Mouse (Mus musculus): ENCODE data around the gene Atp6v1e1. TPM values are rescaled to one million over a fixed set of nuclear protein-coding genes. Genes with fewer than 3 reads are reported as not detected.
"Not testable (repeated sequence)": the region's sequence is repeated elsewhere in the genome, so short reads cannot be mapped to it uniquely, and the experiment has no call there.

Gene Atp6v1e1
- polyA plus RNA-seq (2016; fragmentation: Nextera tagmentation; extraction: Ambion mirVana) = 144 and 145 TPM in 2 replicates

GRCm38 (mm10) chr6:120822307-120822928 is at the start of gene Atp6v1e1:
TSS of gene Atp6v1e1 (minus strand) at chr6:120822793.
- Histone ChIP-seq H3K4me1 (replicated peaks) (peaks cover 17% of the 10 kb centered on the region), H3K9ac (peak within 1 kb of the TSS; percentile 82), H3K27ac (ENCODE audit: poor library complexity, severe bottlenecking) (peak within 1 kb of the TSS; percentile 91), H3K4me3 (peak within 1 kb of the TSS; percentile 82), H3K4me2 (peak within 1 kb of the TSS; percentile 72), H3K9me3 (replicated peaks) (0 out of 2 replicates have a peak, but pooled peaks cover 2% of the 10 kb centered on the region), H3K36me3 (peaks cover 19% of the 10 kb centered on the region), H3K27me3 (replicated peaks) (no peaks in the 10 kb centered on the region)
- ATAC-seq (ENCODE audit: insufficient number of reproducible peaks, low FRiP score) = peak; percentile 95
- WGBS = 0% methylated on average over 41 of the region's 41 CpGs

DNA sequence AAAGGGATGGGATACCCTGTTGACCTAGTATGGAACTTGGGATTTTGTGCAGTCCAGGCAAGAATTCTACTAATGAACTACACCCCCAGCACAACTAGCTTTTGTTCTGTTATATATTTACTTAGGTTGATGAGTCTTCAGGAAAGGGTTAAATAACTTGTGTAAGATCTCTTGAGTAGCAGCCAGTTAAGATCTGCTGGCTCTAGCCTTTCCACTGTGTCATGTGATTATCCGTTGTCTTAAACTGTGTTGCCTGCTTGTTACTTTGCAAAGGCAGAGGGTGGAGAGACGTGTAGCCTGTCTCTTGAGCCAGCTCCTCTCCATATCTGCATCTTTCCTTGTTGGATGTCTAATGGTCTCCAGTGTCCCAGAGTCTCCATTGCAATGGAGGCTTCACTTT is 48.7 kb upstream of the Atp6v1e1 start:
- H3K36me3 ChIP-seq = peaks cover 13% of the 10 kb centered on the region
- no peak for ATAC-seq (ENCODE audit: insufficient number of reproducible peaks, low FRiP score)
- H3K9ac ChIP-seq = no peak overlapping the region
- peaks cover 14% of the 10 kb centered on the region for H3K4me1 ChIP-seq (replicated peaks)
- no peak overlapping the region for H3K4me3 ChIP-seq
- no peak overlapping the region for H3K27ac ChIP-seq (ENCODE audit: poor library complexity, severe bottlenecking)
- H3K4me2 ChIP-seq = no peak overlapping the region
- H3K27me3 ChIP-seq (replicated peaks) = no peaks in the 10 kb centered on the region
- no peaks in the 10 kb centered on the region for H3K9me3 ChIP-seq (replicated peaks)
- 71% methylated on average over 2 of the region's 2 CpGs for WGBS

- Histone ChIP-seq H3K27me3 (replicated peaks) (no peaks in the 10 kb centered on the region), H3K4me2 (no peak overlapping the region)
- 49% methylated on average over 1 of the region's 1 CpGs for WGBS
Measured at GRCm38 (mm10) chr6:120868824-120869223, 46.2 kb upstream of the Atp6v1e1 start.

DNA sequence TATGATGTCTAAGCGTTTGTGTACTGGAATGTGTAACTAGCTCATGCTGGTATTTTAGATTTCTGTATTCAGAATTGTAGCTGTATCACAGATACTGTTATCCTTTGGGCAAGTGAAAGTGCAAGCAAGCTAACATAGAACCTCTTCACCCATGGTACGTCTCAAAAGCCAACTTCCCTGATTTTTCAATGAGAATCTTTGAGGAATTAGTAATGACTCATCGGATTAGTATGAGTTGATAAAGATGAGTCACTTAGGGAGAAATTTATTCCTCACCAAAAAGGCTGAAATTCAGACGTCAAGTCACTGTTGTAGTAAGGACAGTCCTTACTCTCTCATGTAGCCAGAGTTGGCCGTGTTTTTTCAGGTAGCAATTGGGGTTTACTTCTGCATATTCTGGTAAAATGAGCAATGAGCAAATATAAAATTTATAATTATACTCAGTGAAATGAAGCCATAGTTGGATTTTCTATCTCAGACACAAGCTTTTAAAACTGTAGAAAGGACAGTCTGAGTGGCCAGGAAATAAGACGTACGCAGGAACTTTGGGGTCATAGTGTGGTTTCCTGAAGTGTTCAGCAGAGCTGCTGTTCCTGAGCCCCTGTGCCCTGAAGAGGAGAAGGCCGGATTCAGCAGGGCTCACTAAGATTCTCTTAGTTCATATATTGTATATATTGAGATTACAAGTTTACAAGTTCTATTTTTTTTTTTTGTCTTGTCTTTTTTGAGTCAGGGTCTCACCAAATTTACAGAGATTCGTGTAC is 43.6 kb upstream of the Atp6v1e1 start:
- ATAC-seq (ENCODE audit: insufficient number of reproducible peaks, low FRiP score) = no peak
- Histone ChIP-seq H3K9me3 (replicated peaks) (no peaks in the 10 kb centered on the region), H3K4me1 (replicated peaks) (peaks cover 12% of the 10 kb centered on the region), H3K9ac (no peak overlapping the region), H3K4me3 (no peak overlapping the region), H3K27me3 (replicated peaks) (no peaks in the 10 kb centered on the region), H3K27ac (ENCODE audit: poor library complexity, severe bottlenecking) (no peak overlapping the region), H3K4me2 (no peak overlapping the region), H3K36me3 (peaks cover 23% of the 10 kb centered on the region)
- 78% methylated on average over 9 of the region's 9 CpGs for WGBS

More at GRCm38 (mm10) chr6:120868824-120869223, 46.2 kb upstream of the Atp6v1e1 start:
- H3K9me3 ChIP-seq (replicated peaks) = no peaks in the 10 kb centered on the region
- no peak for ATAC-seq (ENCODE audit: insufficient number of reproducible peaks, low FRiP score)
- H3K4me3 ChIP-seq = no peak overlapping the region
- H3K27ac ChIP-seq (ENCODE audit: poor library complexity, severe bottlenecking) = no peak overlapping the region
- peaks cover 20% of the 10 kb centered on the region for H3K36me3 ChIP-seq
- peaks cover 15% of the 10 kb centered on the region for H3K4me1 ChIP-seq (replicated peaks)
- no peak overlapping the region for H3K9ac ChIP-seq

DNA sequence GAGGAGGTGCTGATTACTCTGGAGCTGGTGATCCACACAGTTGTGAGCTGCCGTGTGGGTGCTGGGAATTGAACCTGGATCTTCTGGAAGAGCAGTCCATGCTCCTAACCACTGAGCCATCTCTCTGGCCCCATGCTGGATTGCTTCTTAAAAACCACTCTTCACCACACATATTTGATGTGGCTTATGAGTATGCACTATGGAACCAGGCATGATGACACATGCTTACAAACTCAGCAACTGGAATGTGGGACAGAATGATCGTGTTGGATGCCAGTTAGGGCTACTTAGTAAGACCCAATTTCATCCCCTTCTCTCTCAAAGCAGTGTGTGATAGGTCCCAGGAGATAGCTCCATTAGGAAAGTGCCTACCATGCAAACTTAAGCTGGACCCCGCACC is 37.5 kb upstream of the Atp6v1e1 start:
- ATAC-seq (ENCODE audit: insufficient number of reproducible peaks, low FRiP score) = no peak
- WGBS = 94% methylated on average over 3 of the region's 3 CpGs
- peaks cover 6% of the 10 kb centered on the region; the same call in 1 of the 2 replicates for H3K9me3 ChIP-seq (replicated peaks)
- H3K27me3 ChIP-seq (replicated peaks) = no peaks in the 10 kb centered on the region
- H3K4me3 ChIP-seq = no peak overlapping the region
- H3K4me2 ChIP-seq = no peak overlapping the region
- peaks cover 21% of the 10 kb centered on the region for H3K4me1 ChIP-seq (replicated peaks)
- peaks cover 29% of the 10 kb centered on the region for H3K36me3 ChIP-seq
- H3K9ac ChIP-seq = no peak overlapping the region
- no peak overlapping the region for H3K27ac ChIP-seq (ENCODE audit: poor library complexity, severe bottlenecking)

DNA sequence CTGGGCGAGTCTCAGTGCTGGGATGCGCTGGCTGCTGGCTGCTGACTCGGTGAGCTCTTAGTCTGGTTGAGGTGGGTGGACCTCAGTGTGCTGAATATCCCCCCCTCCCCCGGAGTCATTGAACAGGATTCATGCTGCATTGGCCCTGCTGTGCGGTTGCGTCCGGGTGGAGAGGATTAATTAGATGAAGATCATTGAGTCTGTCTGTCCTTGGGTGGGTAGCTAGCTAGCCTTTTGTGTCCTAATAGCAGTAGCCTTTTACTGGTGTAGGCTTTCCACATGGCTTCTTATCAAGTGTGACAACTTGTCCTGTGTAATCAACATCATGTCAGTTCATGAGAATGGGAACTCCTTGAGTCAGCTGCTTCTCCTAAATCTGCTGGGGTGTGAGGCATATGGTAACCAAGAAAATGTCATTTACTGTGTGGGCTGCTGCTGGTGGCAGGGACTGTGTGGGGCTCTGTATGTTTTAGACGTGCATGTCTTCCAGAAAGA is 35.7 kb upstream of the Atp6v1e1 start:
- Histone ChIP-seq H3K4me2 (no peak overlapping the region), H3K27me3 (replicated peaks) (no peaks in the 10 kb centered on the region), H3K36me3 (peaks cover 28% of the 10 kb centered on the region), H3K9ac (no peak overlapping the region), H3K9me3 (replicated peaks) (peaks cover 6% of the 10 kb centered on the region; the same call in 1 of the 2 replicates), H3K4me3 (no peak overlapping the region), H3K4me1 (replicated peaks) (peaks cover 31% of the 10 kb centered on the region), H3K27ac (ENCODE audit: poor library complexity, severe bottlenecking) (0 out of 2 replicates have a peak overlapping the region, but pooled peaks have one; percentile 0)
- no peak for ATAC-seq (ENCODE audit: insufficient number of reproducible peaks, low FRiP score)
- 65% methylated on average over 8 of the region's 8 CpGs for WGBS

- Histone ChIP-seq H3K4me1 (replicated peaks) (peaks cover 24% of the 10 kb centered on the region), H3K36me3 (peaks cover 33% of the 10 kb centered on the region), H3K4me3 (no peak overlapping the region), H3K4me2 (no peak overlapping the region), H3K9me3 (replicated peaks) (peaks cover 6% of the 10 kb centered on the region; the same call in 1 of the 2 replicates), H3K27ac (ENCODE audit: poor library complexity, severe bottlenecking) (peak overlapping the region; percentile 22; the same call in 1 of the 2 replicates), H3K27me3 (replicated peaks) (no peaks in the 10 kb centered on the region), H3K9ac (no peak overlapping the region)
- 17% methylated on average over 10 of the region's 10 CpGs for WGBS
- peak; percentile 78 for ATAC-seq (ENCODE audit: insufficient number of reproducible peaks, low FRiP score)
Measured at GRCm38 (mm10) chr6:120854413-120854812, 31.8 kb upstream of the Atp6v1e1 start.

DNA sequence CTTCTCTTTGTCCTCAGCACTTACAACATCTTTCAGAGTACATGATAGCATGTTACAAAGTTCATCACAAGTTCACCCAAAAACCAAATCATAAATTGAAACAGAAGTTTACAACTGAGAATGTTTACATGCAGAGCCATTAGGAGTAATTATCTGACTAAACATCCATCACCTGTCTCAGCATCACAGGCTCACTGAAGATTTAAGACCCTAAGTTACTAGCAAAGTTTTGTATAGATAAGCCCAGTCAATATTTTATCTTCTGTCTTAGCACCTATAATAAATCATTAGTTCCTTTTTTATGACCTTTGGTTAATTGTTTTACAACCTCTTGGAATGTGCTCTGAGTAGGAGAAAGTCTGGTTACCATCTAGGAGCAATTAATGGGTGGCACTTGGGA is 28.1 kb upstream of the Atp6v1e1 start:
- not testable (repeated sequence) for H3K4me3 ChIP-seq; H3K4me2 ChIP-seq; H3K9me3 ChIP-seq (replicated peaks); H3K27me3 ChIP-seq (replicated peaks); ATAC-seq (ENCODE audit: insufficient number of reproducible peaks, low FRiP score); H3K9ac ChIP-seq; H3K27ac ChIP-seq (ENCODE audit: poor library complexity, severe bottlenecking)
- Histone ChIP-seq H3K36me3 (peaks cover 38% of the 10 kb centered on the region), H3K4me1 (replicated peaks) (peaks cover 10% of the 10 kb centered on the region)

DNA sequence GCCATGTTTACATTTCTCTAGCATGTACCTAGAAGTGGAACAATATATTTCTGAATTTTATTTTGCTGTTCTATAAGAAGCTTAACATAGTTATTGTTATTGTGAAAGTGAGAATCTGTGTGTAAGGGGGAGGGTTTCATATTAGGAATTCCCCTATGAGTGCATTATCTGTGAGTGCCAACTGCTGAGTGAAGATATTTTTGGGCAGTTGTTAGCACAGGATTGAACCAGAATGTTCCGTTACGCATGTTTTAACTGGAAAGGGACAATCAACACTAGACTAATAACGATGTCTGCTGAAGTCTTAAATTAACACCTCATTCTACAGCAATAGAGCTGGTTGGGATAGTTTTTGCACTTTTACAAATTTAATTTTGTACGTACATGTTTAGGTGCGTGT is 19.2 kb upstream of the Atp6v1e1 start:
- no peaks in the 10 kb centered on the region for H3K27me3 ChIP-seq (replicated peaks)
- H3K9me3 ChIP-seq (replicated peaks) = no peaks in the 10 kb centered on the region
- peaks cover 17% of the 10 kb centered on the region for H3K4me1 ChIP-seq (replicated peaks)
- ATAC-seq (ENCODE audit: insufficient number of reproducible peaks, low FRiP score) = no peak
- no peak overlapping the region for H3K4me2 ChIP-seq
- no peak overlapping the region for H3K9ac ChIP-seq
- peaks cover 7% of the 10 kb centered on the region for H3K36me3 ChIP-seq
- WGBS = 64% methylated on average over 5 of the region's 5 CpGs
- no peak overlapping the region for H3K4me3 ChIP-seq
- no peak overlapping the region for H3K27ac ChIP-seq (ENCODE audit: poor library complexity, severe bottlenecking)

DNA sequence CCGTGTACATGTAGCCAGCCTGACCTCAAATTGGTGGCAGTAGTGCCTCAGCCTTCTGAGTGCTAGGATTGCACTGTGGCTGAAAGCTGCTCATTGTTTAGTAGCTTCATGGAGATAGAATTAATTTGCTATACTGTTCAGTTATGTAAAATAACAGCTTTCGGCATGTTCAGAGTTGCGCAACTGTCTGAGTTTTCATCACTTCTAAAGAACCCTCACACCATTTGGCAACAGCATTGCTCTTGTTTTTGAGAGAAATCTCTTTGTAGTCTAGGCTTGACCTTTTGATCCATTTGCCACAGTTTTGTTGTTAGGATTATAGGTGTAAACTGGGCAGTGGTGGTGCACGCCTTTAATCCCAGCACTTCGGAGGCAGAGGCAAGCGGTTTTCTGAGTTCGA is 17.7 kb upstream of the Atp6v1e1 start:
- H3K9me3 ChIP-seq (replicated peaks) = no peaks in the 10 kb centered on the region
- H3K4me2 ChIP-seq = no peak overlapping the region
- no peak overlapping the region for H3K4me3 ChIP-seq
- no peak overlapping the region for H3K9ac ChIP-seq
- WGBS = 97% methylated on average over 7 of the region's 7 CpGs
- peaks cover 7% of the 10 kb centered on the region for H3K36me3 ChIP-seq
- H3K27me3 ChIP-seq (replicated peaks) = no peaks in the 10 kb centered on the region
- H3K27ac ChIP-seq (ENCODE audit: poor library complexity, severe bottlenecking) = no peak overlapping the region
- H3K4me1 ChIP-seq (replicated peaks) = peaks cover 17% of the 10 kb centered on the region
- ATAC-seq (ENCODE audit: insufficient number of reproducible peaks, low FRiP score) = no peak

- no peak for ATAC-seq (ENCODE audit: insufficient number of reproducible peaks, low FRiP score)
- Histone ChIP-seq H3K9me3 (replicated peaks) (no peaks in the 10 kb centered on the region), H3K36me3 (peaks cover 7% of the 10 kb centered on the region), H3K4me2 (peak overlapping the region; percentile 78), H3K4me3 (peak overlapping the region; percentile 96), H3K4me1 (replicated peaks) (peaks cover 8% of the 10 kb centered on the region), H3K9ac (peak overlapping the region; percentile 99), H3K27me3 (replicated peaks) (no peaks in the 10 kb centered on the region), H3K27ac (ENCODE audit: poor library complexity, severe bottlenecking) (peak overlapping the region; percentile 97; the same call in 1 of the 2 replicates)
- 72% methylated on average over 1 of the region's 1 CpGs for WGBS
Measured at GRCm38 (mm10) chr6:120837152-120837530, 14.5 kb upstream of the Atp6v1e1 start.

Measured in heart, embryonic 12.5 days (tissue).